Mouse (Mus musculus) ES-Bruce4 (cell line): Measurements from ENCODE around the gene Zfp974.
"Not testable (repeated sequence)": the region's sequence is repeated elsewhere in the genome, so short reads cannot be mapped to it uniquely, and the experiment has no call there.

Source experiments
- CTCF ChIP-seq: IDR thresholded peaks from one replicate; pipeline ENCODE4 v1.8.1; 2011; ENCODE audit warnings: low read depth, low read length
- POLR2A ChIP-seq: IDR thresholded peaks from one replicate; pipeline ENCODE4 v1.8.1; 2011; ENCODE audit warnings: low read length; ENCODE audit not compliant: insufficient read depth

DNA sequence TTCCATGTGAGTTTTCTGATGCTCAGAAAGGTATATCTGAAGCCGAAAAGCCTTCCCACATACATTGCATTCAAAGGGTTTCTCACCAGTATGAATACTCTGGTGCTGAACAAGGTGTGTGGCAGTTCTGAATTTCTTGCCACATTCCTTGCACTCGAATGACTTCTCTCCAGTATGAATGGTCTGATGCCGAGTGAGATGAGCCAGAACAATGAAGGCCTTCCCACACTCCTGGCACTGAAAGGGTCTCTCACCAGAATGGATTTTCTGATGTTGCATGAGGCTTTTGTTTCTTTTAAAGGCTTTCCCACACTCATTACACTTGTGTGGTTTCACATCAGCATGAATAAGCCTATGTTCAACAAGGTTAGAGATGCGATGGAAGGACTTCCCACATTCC lies 18.3 kb downstream of the Zfp974 start:
- TF ChIP-seq POLR2A, CTCF: not testable (repeated sequence)
